ENCODE assay signal across 8 mouse cellular contexts in genomic region chr9:83447176-83447575, GRCm38 (mm10). TPM values are rescaled to one million over a fixed set of nuclear protein-coding genes. Genes with fewer than 3 reads are reported as not detected.
DNase-seq lines count a peak whose midpoint lies in the region; ATAC-seq and TF ChIP-seq lines count a peak whose summit lies in the region.

No protein-coding gene starts in this region.

- peaks cover 14% of the 10 kb centered on the region for H3K27me3 ChIP-seq in E14TG2a.4 (ENCODE audit: insufficient read depth, low read length)
- no peaks in the 10 kb centered on the region for H3K27me3 ChIP-seq in heart, embryonic 15.5 days
- H3K27me3 ChIP-seq in liver, embryonic 16.5 days (ENCODE audit: control insufficient read depth, insufficient read depth, low read depth, low read length) = peaks cover 10% of the 10 kb centered on the region

- H3K4me3 ChIP-seq in E14TG2a.4 (replicated peaks; ENCODE audit: low read length) = peak overlapping the region; percentile 71
- peak overlapping the region; percentile 45 for H3K4me3 ChIP-seq in heart, embryonic 15.5 days
- H3K4me3 ChIP-seq in liver, embryonic 16.5 days (ENCODE audit: low read depth, low read length) = no peak overlapping the region

- H3K36me3 ChIP-seq in E14TG2a.4 (ENCODE audit: insufficient read depth, low read length) = no peaks in the 10 kb centered on the region
- H3K36me3 ChIP-seq in heart, embryonic 15.5 days = no peaks in the 10 kb centered on the region
- no peaks in the 10 kb centered on the region for H3K36me3 ChIP-seq in liver, embryonic 16.5 days (ENCODE audit: control insufficient read depth, insufficient read depth)

- peak; percentile 19 to 34 for DNase-seq in cerebellum, postnatal 14 days
- DNase-seq in cerebellum, adult 11 months = no peak
- DNase-seq in adrenal gland, adult 8-10 months = no peak
- no peak for DNase-seq in right cerebral cortex, postnatal 14 days
- no peak for DNase-seq in gastrocnemius, adult 18-20 months (ENCODE audit: low spot score)

- H3K9ac ChIP-seq in heart, embryonic 15.5 days = no peak overlapping the region
- H3K9ac ChIP-seq in liver, embryonic 16.5 days (ENCODE audit: low read depth, low read length) = no peak overlapping the region

- peak overlapping the region; percentile 71; the same call in 1 of the 2 replicates for H3K27ac ChIP-seq in heart, embryonic 15.5 days
- no peak overlapping the region for H3K27ac ChIP-seq in liver, embryonic 16.5 days (ENCODE audit: low read length)

- ATAC-seq in heart, embryonic 15.5 days (replicated peaks; ENCODE audit: insufficient number of reproducible peaks, insufficient read depth, low FRiP score, low read depth) = no peak
- ATAC-seq in liver, embryonic 16.5 days (ENCODE audit: low read depth) = no peak

- H3K4me2 ChIP-seq in heart, embryonic 15.5 days = peak overlapping the region; percentile 57
- H3K4me2 ChIP-seq in liver, embryonic 16.5 days (ENCODE audit: low read depth, low read length) = peak overlapping the region; percentile 51

- no peak for TF ChIP-seq CTCF in E14TG2a.4 (conservative IDR thresholded peaks at IDR 0.05; ENCODE audit: low read length)

- peaks cover 20% of the 10 kb centered on the region for H3K4me1 ChIP-seq in E14TG2a.4 (replicated peaks; ENCODE audit: low read depth, low read length)
- peaks cover 10% of the 10 kb centered on the region; the same call in 1 of the 2 replicates for H3K4me1 ChIP-seq in heart, embryonic 15.5 days (replicated peaks)
- H3K4me1 ChIP-seq in liver, embryonic 16.5 days (ENCODE audit: control insufficient read depth, low read depth, low read length) = no peaks in the 10 kb centered on the region

- H3K9me3 ChIP-seq in E14TG2a.4 (ENCODE audit: low read length) = no peaks in the 10 kb centered on the region
- H3K9me3 ChIP-seq in heart, embryonic 15.5 days (replicated peaks) = no peaks in the 10 kb centered on the region
- H3K9me3 ChIP-seq in liver, embryonic 16.5 days (replicated peaks; ENCODE audit: control insufficient read depth, low read length) = no peaks in the 10 kb centered on the region

- 45% methylated on average over 9 of the region's 9 CpGs for WGBS in heart, embryonic 15.5 days
- WGBS in liver, embryonic 16.5 days (ENCODE audit: insufficient replicate concordance) = 15% methylated on average over 9 of the region's 9 CpGs

RNA-seq across cellular contexts. Expression of gene Lca5, which starts 6.2 kb away (rescaled TPM):
- polyA plus RNA-seq in heart, embryonic 15.5 days (2015; fragmentation: Nextera tagmentation; extraction: Ambion mirVana) = 10.0 and 10.5 TPM in 2 replicates
- polyA plus RNA-seq in liver, embryonic 16.5 days (2015; fragmentation: Nextera tagmentation; extraction: Ambion mirVana) = 0.92 and 1.0 TPM in 2 replicates
- 10 to 100 TPM in 1 of 4 experiments, 1 to 10 TPM in 3; 4.1 to 10.7 (median 6.0) TPM for total RNA-seq in adrenal gland, adult 8-10 months (2022)
- 1 to 10 TPM; 1.2 to 1.8 TPM for total RNA-seq in gastrocnemius, adult 18-20 months (2021)

Comparison
In these comparisons a context has a peak if more than half of its experiments do, and no peak if none do; other contexts are left out.
1. DNase-seq: peak in cerebellum, postnatal 14 days (2 of 2); none in cerebellum, adult 11 months (single experiment), adrenal gland, adult 8-10 months (single experiment), right cerebral cortex, postnatal 14 days (single experiment) and gastrocnemius, adult 18-20 months (single experiment).